Mouse (Mus musculus) layer of hippocampus, adult 2 months (tissue): ENCODE measurements at regions not wholly inside any gene's neighbourhood (a gene's known extent, or its start where the extent isn't known, plus 50 kb on each side); places are given as distances from the start of the nearest gene placed in this dataset.

Experiments
- DNase-seq, 2 experiments: peaks; one replicate each; pipeline ENCODE4 v3.0.0; 2022; ENCODE audit warnings: low spot score in 2 of 2
- H3K27ac ChIP-seq: fragments of 200-600 bp; 2 replicates; pipeline ENCODE4 v1.8.1; 2022
- H3K4me3 ChIP-seq: fragments of 200-600 bp; 2 replicates; pipeline ENCODE4 v1.8.1; 2022; ENCODE audit warnings: mild to moderate bottlenecking
- CTCF ChIP-seq: fragments of 200-600 bp; conservative IDR thresholded peaks from 2 replicates; pipeline ENCODE4 v1.8.1; 2022; ENCODE audit warnings: antibody characterized with exemption, mild to moderate bottlenecking, moderate library complexity

GRCm38 (mm10) chr7:83482254-83482653, 102.5 kb upstream of the Tmc3 start:
- Histone ChIP-seq H3K27ac (no peak overlapping the region), H3K4me3 (no peak overlapping the region)
- no peak for TF ChIP-seq CTCF
- DNase-seq: no peak

GRCm38 (mm10) chr7:83482671-83483304, 101.9 kb upstream of the Tmc3 start:
- TF ChIP-seq CTCF: no peak
- no peak for DNase-seq
- H3K4me3 ChIP-seq: no peak overlapping the region
- H3K27ac ChIP-seq: no peak overlapping the region

- Histone ChIP-seq H3K4me3 (no peak overlapping the region), H3K27ac (no peak overlapping the region)
- TF ChIP-seq CTCF: no peak
- no peak for DNase-seq
Measured at GRCm38 (mm10) chr7:83486156-83486750, 98.5 kb upstream of the Tmc3 start.

- DNase-seq: peak; percentile 36 to 57
- no peak overlapping the region for H3K27ac ChIP-seq
- peak; percentile 92 for TF ChIP-seq CTCF
Measured at GRCm38 (mm10) chr7:83489790-83490189, 94.9 kb upstream of the Tmc3 start.

GRCm38 (mm10) chr7:83504996-83505645, 79.6 kb upstream of the Tmc3 start:
- no peak for DNase-seq
- Histone ChIP-seq H3K27ac (no peak overlapping the region), H3K4me3 (no peak overlapping the region)
- no peak for TF ChIP-seq CTCF

More at GRCm38 (mm10) chr7:83489790-83490189, 94.9 kb upstream of the Tmc3 start:
- H3K4me3 ChIP-seq: no peak overlapping the region

- no peak for TF ChIP-seq CTCF
- no peak for DNase-seq
Measured at GRCm38 (mm10) chr7:83516295-83516694, 68.4 kb upstream of the Tmc3 start.

GRCm38 (mm10) chr7:83521511-83521910, 63.2 kb upstream of the Tmc3 start:
- H3K27ac ChIP-seq: no peak overlapping the region
- no peak for DNase-seq
- TF ChIP-seq CTCF: no peak
- H3K4me3 ChIP-seq: no peak overlapping the region

More at GRCm38 (mm10) chr7:83516295-83516694, 68.4 kb upstream of the Tmc3 start:
- H3K4me3 ChIP-seq: no peak overlapping the region
- H3K27ac ChIP-seq: no peak overlapping the region
